Mouse (Mus musculus): ENCODE measurements around the gene Col16a1. TPM values are rescaled to one million over a fixed set of nuclear protein-coding genes. Genes with fewer than 3 reads are reported as not detected.

The Col16a1 gene
- total and polyA plus RNA-seq, 2 experiments from 2014 or later: 9.9 to 21.6 TPM

DNA sequence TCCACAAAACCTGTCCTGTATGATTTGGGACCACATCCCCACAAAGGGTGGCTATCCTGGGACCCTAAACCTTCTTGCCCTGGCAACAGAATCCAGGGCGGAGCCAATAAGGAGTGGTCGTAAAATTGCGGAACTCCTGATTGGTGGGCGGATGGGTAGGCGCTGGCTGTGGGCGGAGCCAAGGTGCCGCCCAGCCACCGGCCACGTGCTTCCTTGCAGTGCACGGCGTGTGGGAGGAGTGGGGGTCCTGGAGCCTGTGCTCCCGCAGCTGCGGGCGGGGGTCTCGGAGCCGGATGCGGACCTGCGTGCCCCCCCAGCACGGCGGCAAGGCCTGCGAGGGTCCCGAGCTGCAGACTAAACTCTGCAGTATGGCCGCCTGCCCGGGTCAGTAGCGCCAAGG, 41.1 kb upstream of the Col16a1 start:
- no peak overlapping the region for H3K9ac ChIP-seq (replicated peaks; ENCODE audit: low read depth, low read length)
- peaks cover 13% of the 10 kb centered on the region for H3K4me1 ChIP-seq (ENCODE audit: control insufficient read depth, insufficient read depth)
- H3K27me3 ChIP-seq (ENCODE audit: control insufficient read depth, insufficient read depth, low read length): peaks cover 40% of the 10 kb centered on the region
- no peak for DNase-seq (ENCODE audit: low spot score)
- 16% methylated on average over 25 of the region's 25 CpGs for WGBS
- peak overlapping the region; percentile 29 for H3K4me3 ChIP-seq (ENCODE audit: low read depth, low read length)
- H3K36me3 ChIP-seq (replicated peaks; ENCODE audit: control insufficient read depth, insufficient read depth, low read length): no peaks in the 10 kb centered on the region
- no peaks in the 10 kb centered on the region for H3K9me3 ChIP-seq (replicated peaks; ENCODE audit: control insufficient read depth, low read length)
- peak overlapping the region; percentile 48 for H3K4me2 ChIP-seq (ENCODE audit: low read depth, low read length)
- TF ChIP-seq EP300 (IDR thresholded peaks at IDR 0.05; ENCODE audit: low read depth): no peak
- no peak for TF ChIP-seq CTCF (IDR thresholded peaks at IDR 0.05; ENCODE audit: low read depth)
- H3K27ac ChIP-seq (ENCODE audit: low read depth): no peak overlapping the region
- ATAC-seq (ENCODE audit: insufficient read depth, low read depth): peak; percentile 9; the same call in 1 of the 2 replicates

DNA sequence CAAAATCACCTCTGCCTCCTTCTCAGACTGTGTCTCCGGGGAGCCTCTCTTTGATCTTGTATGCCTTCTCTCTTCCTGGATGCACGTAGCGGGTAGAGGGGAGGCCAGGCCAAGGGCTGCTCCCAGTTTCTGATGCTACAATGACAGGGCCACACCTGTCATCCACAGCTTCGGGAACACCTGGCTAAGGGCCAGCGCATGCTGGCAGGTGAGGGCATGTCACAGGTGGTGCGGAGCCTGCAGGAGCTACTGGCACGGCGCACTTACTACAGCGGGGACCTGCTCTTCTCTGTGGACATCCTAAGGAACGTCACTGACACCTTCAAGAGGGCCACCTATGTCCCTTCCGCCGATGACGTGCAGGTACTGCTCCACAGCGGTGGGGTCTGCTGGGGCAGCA, 38.6 kb upstream of the Col16a1 start:
- H3K27me3 ChIP-seq (ENCODE audit: control insufficient read depth, insufficient read depth, low read length): peaks cover 45% of the 10 kb centered on the region
- no peaks in the 10 kb centered on the region for H3K36me3 ChIP-seq (replicated peaks; ENCODE audit: control insufficient read depth, insufficient read depth, low read length)
- H3K9me3 ChIP-seq (replicated peaks; ENCODE audit: control insufficient read depth, low read length): no peaks in the 10 kb centered on the region
- 77% methylated on average over 14 of the region's 14 CpGs for WGBS
- 0 out of 2 replicates have a peak, but pooled peaks cover 6% of the 10 kb centered on the region for H3K4me1 ChIP-seq (ENCODE audit: control insufficient read depth, insufficient read depth)
- H3K9ac ChIP-seq (replicated peaks; ENCODE audit: low read depth, low read length): no peak overlapping the region
- DNase-seq (ENCODE audit: low spot score) (no peak), ATAC-seq (ENCODE audit: insufficient read depth, low read depth) (no peak)
- no peak overlapping the region for H3K27ac ChIP-seq (ENCODE audit: low read depth)
- H3K4me2 ChIP-seq (ENCODE audit: low read depth, low read length): no peak overlapping the region
- TF ChIP-seq CTCF (IDR thresholded peaks at IDR 0.05; ENCODE audit: low read depth) (no peak), EP300 (IDR thresholded peaks at IDR 0.05; ENCODE audit: low read depth) (no peak)
- no peak overlapping the region for H3K4me3 ChIP-seq (ENCODE audit: low read depth, low read length)

DNA sequence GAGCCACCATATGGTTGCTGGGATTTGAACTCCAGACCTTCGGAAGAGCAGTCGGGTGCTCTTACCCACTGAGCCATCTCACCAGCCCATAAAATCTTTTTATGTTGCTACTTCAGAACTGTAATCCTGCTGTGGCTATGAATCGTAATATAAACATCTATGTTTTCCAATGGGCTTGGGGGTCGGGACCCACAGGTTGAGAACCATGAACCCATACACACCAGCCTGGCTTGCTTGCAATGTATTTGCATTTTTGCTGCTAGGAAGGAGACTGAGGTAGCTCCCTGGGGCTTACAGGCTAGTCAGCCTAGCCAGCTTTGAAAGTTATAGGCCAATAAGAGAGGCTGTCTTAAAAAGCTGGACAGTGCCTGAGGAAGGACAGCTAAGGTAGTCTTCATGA, 36.9 kb upstream of the Col16a1 start:
- no peak overlapping the region for H3K27ac ChIP-seq (ENCODE audit: low read depth)
- H3K9me3 ChIP-seq (replicated peaks; ENCODE audit: control insufficient read depth, low read length): no peaks in the 10 kb centered on the region
- H3K27me3 ChIP-seq (ENCODE audit: control insufficient read depth, insufficient read depth, low read length): peaks cover 39% of the 10 kb centered on the region
- TF ChIP-seq CTCF (IDR thresholded peaks at IDR 0.05; ENCODE audit: low read depth) (no peak), EP300 (IDR thresholded peaks at IDR 0.05; ENCODE audit: low read depth) (no peak)
- no peak for ATAC-seq (ENCODE audit: insufficient read depth, low read depth)
- DNase-seq (ENCODE audit: low spot score): no peak
- H3K9ac ChIP-seq (replicated peaks; ENCODE audit: low read depth, low read length): no peak overlapping the region
- no peak overlapping the region for H3K4me2 ChIP-seq (ENCODE audit: low read depth, low read length)
- H3K4me1 ChIP-seq (ENCODE audit: control insufficient read depth, insufficient read depth): 0 out of 2 replicates have a peak, but pooled peaks cover 6% of the 10 kb centered on the region
- no peak overlapping the region for H3K4me3 ChIP-seq (ENCODE audit: low read depth, low read length)
- WGBS: 95% methylated on average over 4 of the region's 4 CpGs
- H3K36me3 ChIP-seq (replicated peaks; ENCODE audit: control insufficient read depth, insufficient read depth, low read length): no peaks in the 10 kb centered on the region

DNA sequence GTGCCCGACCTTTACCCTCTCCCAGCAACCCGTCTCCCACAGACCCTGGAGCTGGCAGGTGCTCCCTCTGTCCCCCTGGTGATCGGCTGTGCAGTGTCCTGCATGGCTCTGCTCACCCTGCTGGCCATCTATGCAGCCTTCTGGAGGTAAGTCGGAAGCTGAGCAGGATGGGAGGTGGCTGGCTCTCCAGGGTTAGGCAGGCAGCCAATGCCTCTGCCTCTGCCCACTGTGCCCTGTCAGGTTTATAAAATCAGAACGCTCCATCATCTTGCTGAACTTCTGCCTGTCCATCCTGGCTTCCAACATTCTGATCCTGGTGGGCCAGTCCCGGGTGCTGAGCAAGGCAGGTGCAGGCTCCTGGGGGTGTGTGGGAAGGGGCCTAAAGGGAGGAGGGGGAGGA, 35.4 kb upstream of the Col16a1 start:
- Histone ChIP-seq H3K27ac (ENCODE audit: low read depth) (no peak overlapping the region), H3K36me3 (replicated peaks; ENCODE audit: control insufficient read depth, insufficient read depth, low read length) (no peaks in the 10 kb centered on the region), H3K27me3 (ENCODE audit: control insufficient read depth, insufficient read depth, low read length) (peaks cover 29% of the 10 kb centered on the region), H3K4me3 (ENCODE audit: low read depth, low read length) (no peak overlapping the region), H3K4me2 (ENCODE audit: low read depth, low read length) (no peak overlapping the region), H3K9ac (replicated peaks; ENCODE audit: low read depth, low read length) (no peak overlapping the region), H3K4me1 (ENCODE audit: control insufficient read depth, insufficient read depth) (no peaks in the 10 kb centered on the region), H3K9me3 (replicated peaks; ENCODE audit: control insufficient read depth, low read length) (no peaks in the 10 kb centered on the region)
- DNase-seq (ENCODE audit: low spot score) (no peak), ATAC-seq (ENCODE audit: insufficient read depth, low read depth) (no peak)
- TF ChIP-seq CTCF (IDR thresholded peaks at IDR 0.05; ENCODE audit: low read depth): no peak
- TF ChIP-seq EP300 (IDR thresholded peaks at IDR 0.05; ENCODE audit: low read depth): no peak
- 62% methylated on average over 6 of the region's 6 CpGs for WGBS

DNA sequence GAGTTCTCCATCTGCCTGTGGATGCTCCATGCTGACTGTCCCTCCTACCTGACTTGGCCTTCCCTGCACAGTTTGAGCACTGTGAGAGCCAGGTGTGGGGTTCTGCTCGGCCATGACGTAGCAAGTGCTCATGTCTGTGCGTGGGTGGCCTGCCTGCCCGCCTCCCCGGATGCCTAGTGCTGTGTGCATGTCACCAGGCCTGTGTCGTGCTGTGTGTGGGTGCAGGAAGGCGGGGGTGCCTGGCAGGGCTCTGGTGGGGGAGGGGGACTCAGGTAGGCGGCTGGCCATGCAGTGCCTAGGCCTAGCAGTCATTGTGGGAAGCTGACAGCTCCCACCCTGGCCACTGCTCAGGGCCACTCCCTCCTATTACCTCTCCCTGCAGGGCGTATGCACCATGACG, 34.5 kb upstream of the Col16a1 start:
- no peaks in the 10 kb centered on the region for H3K4me1 ChIP-seq (ENCODE audit: control insufficient read depth, insufficient read depth)
- TF ChIP-seq EP300 (IDR thresholded peaks at IDR 0.05; ENCODE audit: low read depth) (no peak), CTCF (IDR thresholded peaks at IDR 0.05; ENCODE audit: low read depth) (no peak)
- H3K36me3 ChIP-seq (replicated peaks; ENCODE audit: control insufficient read depth, insufficient read depth, low read length): no peaks in the 10 kb centered on the region

DNA sequence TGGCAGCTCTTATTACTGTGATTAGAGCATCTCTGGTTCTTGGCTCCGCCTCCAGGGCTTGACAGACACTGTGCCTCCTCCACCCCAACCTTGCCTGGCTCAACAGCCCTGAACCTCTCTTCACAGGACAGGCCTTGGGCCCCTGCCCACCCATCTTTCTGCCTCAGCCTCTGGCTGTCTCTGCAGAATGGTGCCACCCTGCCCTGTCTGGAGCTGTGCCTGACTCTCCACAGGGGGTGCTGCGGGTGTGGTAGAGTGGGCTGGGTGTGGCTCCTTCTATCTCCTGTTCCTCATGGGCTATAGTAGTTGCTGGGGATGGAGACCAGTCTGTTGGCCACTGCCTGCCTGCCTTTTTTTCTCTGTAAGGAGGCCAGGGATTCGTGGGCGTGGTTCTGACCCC, 31.6 kb upstream of the Col16a1 start:
- Histone ChIP-seq H3K27me3 (ENCODE audit: control insufficient read depth, insufficient read depth, low read length) (peaks cover 9% of the 10 kb centered on the region; the same call in 1 of the 2 replicates), H3K4me2 (ENCODE audit: low read depth, low read length) (no peak overlapping the region), H3K9me3 (replicated peaks; ENCODE audit: control insufficient read depth, low read length) (no peaks in the 10 kb centered on the region), H3K4me1 (ENCODE audit: control insufficient read depth, insufficient read depth) (no peaks in the 10 kb centered on the region), H3K9ac (replicated peaks; ENCODE audit: low read depth, low read length) (no peak overlapping the region), H3K4me3 (ENCODE audit: low read depth, low read length) (no peak overlapping the region), H3K36me3 (replicated peaks; ENCODE audit: control insufficient read depth, insufficient read depth, low read length) (no peaks in the 10 kb centered on the region), H3K27ac (ENCODE audit: low read depth) (no peak overlapping the region)
- DNase-seq (ENCODE audit: low spot score) (no peak), ATAC-seq (ENCODE audit: insufficient read depth, low read depth) (no peak)
- 63% methylated on average over 4 of the region's 4 CpGs for WGBS
- TF ChIP-seq CTCF (IDR thresholded peaks at IDR 0.05; ENCODE audit: low read depth): no peak
- no peak for TF ChIP-seq EP300 (IDR thresholded peaks at IDR 0.05; ENCODE audit: low read depth)

More for the DNA sequence above, 34.5 kb upstream of the Col16a1 start:
- no peak overlapping the region for H3K9ac ChIP-seq (replicated peaks; ENCODE audit: low read depth, low read length)
- WGBS: 67% methylated on average over 10 of the region's 10 CpGs
- no peak overlapping the region for H3K27ac ChIP-seq (ENCODE audit: low read depth)
- ATAC-seq (ENCODE audit: insufficient read depth, low read depth) (no peak), DNase-seq (ENCODE audit: low spot score) (no peak)
- peaks cover 24% of the 10 kb centered on the region for H3K27me3 ChIP-seq (ENCODE audit: control insufficient read depth, insufficient read depth, low read length)
- no peak overlapping the region for H3K4me3 ChIP-seq (ENCODE audit: low read depth, low read length)
- H3K4me2 ChIP-seq (ENCODE audit: low read depth, low read length): no peak overlapping the region
- H3K9me3 ChIP-seq (replicated peaks; ENCODE audit: control insufficient read depth, low read length): no peaks in the 10 kb centered on the region
